Mouse (Mus musculus): ENCODE results near the gene Cmya5. TPM values are rescaled to one million over a fixed set of nuclear protein-coding genes. Genes with fewer than 3 reads are reported as not detected.

Gene Cmya5
- polyA plus RNA-seq, 1 experiment from 2014 or later: 1.4 TPM

GRCm38 (mm10) chr13:93073595-93073994 lies 70.9 kb downstream of the Cmya5 start:
- Histone ChIP-seq H3K27me3 (ENCODE audit: insufficient read depth, poor library complexity, severe bottlenecking) (no peaks in the 10 kb centered on the region), H3K27ac (no peak overlapping the region), H3K4me3 (no peak overlapping the region), H3K4me1 (peaks cover 14% of the 10 kb centered on the region; the same call in 1 of the 2 replicates), H3K9me3 (no peaks in the 10 kb centered on the region; the same call in 1 of the 2 replicates), H3K36me3 (peaks cover 8% of the 10 kb centered on the region; the same call in 1 of the 2 replicates)
- 56% methylated on average over 2 of the region's 2 CpGs for WGBS
- no peak for DNase-seq (ENCODE audit: low spot score)

- H3K4me1 ChIP-seq: peaks cover 14% of the 10 kb centered on the region; the same call in 1 of the 2 replicates
- H3K4me3 ChIP-seq: no peak overlapping the region
- DNase-seq (ENCODE audit: low spot score): no peak
- no peaks in the 10 kb centered on the region; the same call in 1 of the 2 replicates for H3K9me3 ChIP-seq
- H3K36me3 ChIP-seq: peaks cover 8% of the 10 kb centered on the region; the same call in 1 of the 2 replicates
- 25% methylated on average over 15 of the region's 15 CpGs for WGBS
- H3K27me3 ChIP-seq (ENCODE audit: insufficient read depth, poor library complexity, severe bottlenecking): no peaks in the 10 kb centered on the region
- H3K27ac ChIP-seq: no peak overlapping the region
Measured at GRCm38 (mm10) chr13:93072871-93073411, 71.6 kb downstream of the Cmya5 start.

GRCm38 (mm10) chr13:93070406-93070805 lies 74.1 kb downstream of the Cmya5 start:
- peaks cover 5% of the 10 kb centered on the region; the same call in 1 of the 2 replicates for H3K36me3 ChIP-seq
- H3K9me3 ChIP-seq: no peaks in the 10 kb centered on the region
- no peak for DNase-seq (ENCODE audit: low spot score)
- H3K4me1 ChIP-seq: peaks cover 14% of the 10 kb centered on the region; the same call in 1 of the 2 replicates
- no peak overlapping the region for H3K27ac ChIP-seq
- H3K4me3 ChIP-seq: no peak overlapping the region
- WGBS: 53% methylated on average over 8 of the region's 8 CpGs
- H3K27me3 ChIP-seq (ENCODE audit: insufficient read depth, poor library complexity, severe bottlenecking): no peaks in the 10 kb centered on the region

- H3K4me3 ChIP-seq: no peak overlapping the region
- H3K36me3 ChIP-seq: peaks cover 5% of the 10 kb centered on the region; the same call in 1 of the 2 replicates
- no peak overlapping the region for H3K27ac ChIP-seq
- no peak for DNase-seq (ENCODE audit: low spot score)
- 62% methylated on average over 4 of the region's 4 CpGs for WGBS
- no peaks in the 10 kb centered on the region for H3K9me3 ChIP-seq
- H3K4me1 ChIP-seq: peaks cover 14% of the 10 kb centered on the region; the same call in 1 of the 2 replicates
- H3K27me3 ChIP-seq (ENCODE audit: insufficient read depth, poor library complexity, severe bottlenecking): no peaks in the 10 kb centered on the region
Measured at GRCm38 (mm10) chr13:93069481-93069880, 75.0 kb downstream of the Cmya5 start.

- Histone ChIP-seq H3K4me3 (no peak overlapping the region), H3K4me1 (0 out of 2 replicates have a peak, but pooled peaks cover 5% of the 10 kb centered on the region), H3K27me3 (ENCODE audit: insufficient read depth, poor library complexity, severe bottlenecking) (no peaks in the 10 kb centered on the region), H3K9me3 (no peaks in the 10 kb centered on the region), H3K36me3 (peaks cover 5% of the 10 kb centered on the region; the same call in 1 of the 2 replicates), H3K27ac (no peak overlapping the region)
- 86% methylated on average over 6 of the region's 6 CpGs for WGBS
- DNase-seq (ENCODE audit: low spot score): no peak
Measured at GRCm38 (mm10) chr13:93068353-93068752, 76.2 kb downstream of the Cmya5 start.

GRCm38 (mm10) chr13:93062860-93063636 lies 81.5 kb downstream of the Cmya5 start:
- 81% methylated on average over 13 of the region's 13 CpGs for WGBS

GRCm38 (mm10) chr13:93061311-93061710 lies 83.2 kb downstream of the Cmya5 start:
- 83% methylated on average over 4 of the region's 4 CpGs for WGBS
- DNase-seq (ENCODE audit: low spot score): no peak
- H3K4me3 ChIP-seq: no peak overlapping the region
- H3K27ac ChIP-seq: no peak overlapping the region
- H3K27me3 ChIP-seq (ENCODE audit: insufficient read depth, poor library complexity, severe bottlenecking): no peaks in the 10 kb centered on the region
- no peaks in the 10 kb centered on the region for H3K36me3 ChIP-seq
- H3K4me1 ChIP-seq: no peaks in the 10 kb centered on the region
- H3K9me3 ChIP-seq: no peaks in the 10 kb centered on the region

More at GRCm38 (mm10) chr13:93062860-93063636, 81.5 kb downstream of the Cmya5 start:
- Histone ChIP-seq H3K9me3 (no peaks in the 10 kb centered on the region), H3K27me3 (ENCODE audit: insufficient read depth, poor library complexity, severe bottlenecking) (no peaks in the 10 kb centered on the region), H3K4me3 (no peak overlapping the region), H3K27ac (no peak overlapping the region), H3K4me1 (no peaks in the 10 kb centered on the region), H3K36me3 (peaks cover 5% of the 10 kb centered on the region; the same call in 1 of the 2 replicates)
- DNase-seq (ENCODE audit: low spot score): no peak

GRCm38 (mm10) chr13:93060437-93060836 lies 84.1 kb downstream of the Cmya5 start:
- 77% methylated on average over 3 of the region's 3 CpGs for WGBS
- no peaks in the 10 kb centered on the region for H3K9me3 ChIP-seq
- no peak for DNase-seq (ENCODE audit: low spot score)
- H3K36me3 ChIP-seq: no peaks in the 10 kb centered on the region
- H3K27me3 ChIP-seq (ENCODE audit: insufficient read depth, poor library complexity, severe bottlenecking): no peaks in the 10 kb centered on the region
- no peak overlapping the region for H3K4me3 ChIP-seq
- no peaks in the 10 kb centered on the region for H3K4me1 ChIP-seq
- H3K27ac ChIP-seq: no peak overlapping the region

GRCm38 (mm10) chr13:93058551-93059011 lies 85.9 kb downstream of the Cmya5 start:
- H3K27ac ChIP-seq: no peak overlapping the region
- no peaks in the 10 kb centered on the region for H3K36me3 ChIP-seq
- H3K27me3 ChIP-seq (ENCODE audit: insufficient read depth, poor library complexity, severe bottlenecking): no peaks in the 10 kb centered on the region
- no peaks in the 10 kb centered on the region for H3K9me3 ChIP-seq
- H3K4me1 ChIP-seq: no peaks in the 10 kb centered on the region
- 72% methylated on average over 5 of the region's 5 CpGs for WGBS
- H3K4me3 ChIP-seq: no peak overlapping the region
- no peak for DNase-seq (ENCODE audit: low spot score)

- Histone ChIP-seq H3K9me3 (no peaks in the 10 kb centered on the region), H3K27me3 (ENCODE audit: insufficient read depth, poor library complexity, severe bottlenecking) (no peaks in the 10 kb centered on the region), H3K27ac (no peak overlapping the region), H3K4me3 (no peak overlapping the region), H3K4me1 (no peaks in the 10 kb centered on the region), H3K36me3 (no peaks in the 10 kb centered on the region)
- no peak for DNase-seq (ENCODE audit: low spot score)
- 86% methylated on average over 7 of the region's 7 CpGs for WGBS
Measured at GRCm38 (mm10) chr13:93057492-93058260, 86.8 kb downstream of the Cmya5 start.

- H3K27me3 ChIP-seq (ENCODE audit: insufficient read depth, poor library complexity, severe bottlenecking): no peaks in the 10 kb centered on the region
- DNase-seq (ENCODE audit: low spot score): no peak
- H3K36me3 ChIP-seq: no peaks in the 10 kb centered on the region
- WGBS: 75% methylated on average over 1 of the region's 1 CpGs
- peaks cover 7% of the 10 kb centered on the region for H3K4me1 ChIP-seq
- H3K27ac ChIP-seq: no peak overlapping the region
- H3K9me3 ChIP-seq: no peaks in the 10 kb centered on the region
- H3K4me3 ChIP-seq: no peak overlapping the region
Measured at GRCm38 (mm10) chr13:93056091-93056490, 88.4 kb downstream of the Cmya5 start.

- H3K27ac ChIP-seq: peak overlapping the region; percentile 65
Measured at GRCm38 (mm10) chr13:93051483-93051882, 93.0 kb downstream of the Cmya5 start.

More at GRCm38 (mm10) chr13:93051483-93051882, 93.0 kb downstream of the Cmya5 start:
- Histone ChIP-seq H3K4me1 (peaks cover 16% of the 10 kb centered on the region), H3K36me3 (no peaks in the 10 kb centered on the region), H3K27me3 (ENCODE audit: insufficient read depth, poor library complexity, severe bottlenecking) (no peaks in the 10 kb centered on the region), H3K4me3 (no peak overlapping the region; the same call in 1 of the 2 replicates), H3K9me3 (no peaks in the 10 kb centered on the region)
- DNase-seq (ENCODE audit: low spot score): no peak
- WGBS: 47% methylated on average over 5 of the region's 5 CpGs
